Mouse (Mus musculus) macrophage (primary cell): Measurements from ENCODE around the gene Olfr686. TPM values are rescaled to one million over a fixed set of nuclear protein-coding genes. Genes with fewer than 3 reads are reported as not detected.

Experiments
- H3K27ac ChIP-seq: fragments of 350-480 bp; formaldehyde crosslinking; 2 replicates; pipeline ENCODE4 v1.9.0; 2021
- H3K36me3 ChIP-seq: fragments of 350-480 bp; formaldehyde crosslinking; 2 replicates; pipeline ENCODE4 v1.9.0; 2021; ENCODE audit errors: inconsistent target
- H3K4me3 ChIP-seq: fragments of 350-480 bp; formaldehyde crosslinking; 2 replicates; pipeline ENCODE4 v1.9.0; 2021; ENCODE audit errors: inconsistent target
- H3K79me2 ChIP-seq: fragments of 350-480 bp; formaldehyde crosslinking; 2 replicates; pipeline ENCODE4 v1.9.0; 2021; ENCODE audit errors: inconsistent target
- WGBS: methylation state at CpG from one replicate; pipeline ENCODE4 v1.1.7; 2026; ENCODE audit warnings: inconsistent platforms; ENCODE audit not compliant: missing documents; 5-methylcytosine and 5-hydroxymethylcytosine counted together
- polyA plus RNA-seq: library from polyadenylated mRNA; stranded (reverse); fragments of 250-400 nt; gene quantifications from 3 replicates; pipeline ENCODE4 v1.2.4, GENCODE M21; 2018; ENCODE audit warnings: inconsistent platforms
- total RNA-seq, 78 experiments: library from RNA; depleted of rRNA; stranded (reverse); fragments of 250-400 nt; gene quantifications; 1 replicate in 9 of 78; 2 replicates in 24 of 78; 3 replicates in 43 of 78; 4 replicates in 2 of 78; pipeline ENCODE4 v1.2.4; 2018; ENCODE audit warnings: inconsistent platforms in 56 of 78

The Olfr686 gene
- not detected for total RNA-seq (2018; cell fraction: chromatin; rRNA removed)
- not detected for total RNA-seq (2018; cell fraction: cytosol; rRNA removed)
- total RNA-seq (2018; cell fraction: nucleus; rRNA removed): not detected
- not detected in 3 replicates for polyA plus RNA-seq

GRCm38 (mm10) chr7:105207385-105207784 is at the start of gene Olfr686:
Gene Olfr686 (minus strand): TSS chr7:105207485.
- H3K4me3 ChIP-seq: no peak within 1 kb of the TSS

DNA sequence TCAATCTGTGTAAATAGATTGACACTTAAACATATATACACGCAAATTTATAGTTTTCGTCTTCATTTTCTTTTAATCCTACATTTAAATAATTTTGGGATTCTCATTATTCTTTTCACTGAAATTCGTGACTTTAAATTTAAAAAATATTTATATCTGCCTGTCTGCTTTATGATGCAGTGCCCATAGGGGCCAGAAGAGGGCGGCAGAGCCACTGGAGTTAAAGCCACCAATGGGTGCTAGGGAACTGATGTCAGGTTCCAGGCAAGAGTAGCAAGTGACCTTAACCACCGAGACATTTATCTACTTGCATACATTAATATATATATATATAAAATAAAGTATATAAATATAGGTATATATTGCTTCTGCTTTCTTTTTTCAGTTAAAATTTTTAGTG is 49.4 kb upstream of the Olfr686 start:
- Histone ChIP-seq H3K27ac (no peak overlapping the region), H3K79me2 (no peaks in the 10 kb centered on the region), H3K4me3 (no peak overlapping the region), H3K36me3 (no peaks in the 10 kb centered on the region)
- WGBS: 65% methylated on average over 4 of the region's 5 CpGs

More at GRCm38 (mm10) chr7:105207385-105207784, at the start of gene Olfr686:
- H3K79me2 ChIP-seq: no peaks in the 10 kb centered on the region
- no peaks in the 10 kb centered on the region for H3K36me3 ChIP-seq
- no peak within 1 kb of the TSS for H3K27ac ChIP-seq

- H3K36me3 ChIP-seq: no peaks in the 10 kb centered on the region
- 71% methylated on average over 1 of the region's 1 CpGs for WGBS
These were observed 40.9 kb upstream of the Olfr686 start for GRCm38 (mm10) chr7:105248197-105248596.

GRCm38 (mm10) chr7:105247671-105248070 is 40.4 kb upstream of the Olfr686 start:
- 92% methylated on average over 3 of the region's 3 CpGs for WGBS
- Histone ChIP-seq H3K27ac (no peak overlapping the region), H3K4me3 (no peak overlapping the region), H3K79me2 (no peaks in the 10 kb centered on the region), H3K36me3 (no peaks in the 10 kb centered on the region)

More at GRCm38 (mm10) chr7:105248197-105248596, 40.9 kb upstream of the Olfr686 start:
- no peaks in the 10 kb centered on the region for H3K79me2 ChIP-seq
- H3K27ac ChIP-seq: no peak overlapping the region
- no peak overlapping the region for H3K4me3 ChIP-seq

- H3K27ac ChIP-seq: no peak overlapping the region
- no peaks in the 10 kb centered on the region for H3K79me2 ChIP-seq
- H3K36me3 ChIP-seq: no peaks in the 10 kb centered on the region
- 87% methylated on average over 2 of the region's 2 CpGs for WGBS
- H3K4me3 ChIP-seq: no peak overlapping the region
These were observed 22.1 kb upstream of the Olfr686 start for GRCm38 (mm10) chr7:105229386-105229785.

GRCm38 (mm10) chr7:105228138-105228537 is 20.9 kb upstream of the Olfr686 start:
- no peaks in the 10 kb centered on the region for H3K79me2 ChIP-seq
- H3K36me3 ChIP-seq: no peaks in the 10 kb centered on the region
- no peak overlapping the region for H3K27ac ChIP-seq
- no peak overlapping the region for H3K4me3 ChIP-seq
- WGBS: 78% methylated on average over 1 of the region's 1 CpGs

GRCm38 (mm10) chr7:105226703-105227102 is 19.4 kb upstream of the Olfr686 start:
- Histone ChIP-seq H3K36me3 (no peaks in the 10 kb centered on the region), H3K27ac (no peak overlapping the region), H3K79me2 (no peaks in the 10 kb centered on the region), H3K4me3 (no peak overlapping the region)

- no peaks in the 10 kb centered on the region for H3K79me2 ChIP-seq
- H3K36me3 ChIP-seq: no peaks in the 10 kb centered on the region
- no peak overlapping the region for H3K27ac ChIP-seq
- H3K4me3 ChIP-seq: no peak overlapping the region
These were observed 18.8 kb upstream of the Olfr686 start for GRCm38 (mm10) chr7:105226072-105226471.

GRCm38 (mm10) chr7:105218281-105218680 is 11.0 kb upstream of the Olfr686 start:
- H3K79me2 ChIP-seq: no peaks in the 10 kb centered on the region
- no peak overlapping the region for H3K4me3 ChIP-seq
- no peak overlapping the region for H3K27ac ChIP-seq
- WGBS: 96% methylated on average over 4 of the region's 4 CpGs
- no peaks in the 10 kb centered on the region for H3K36me3 ChIP-seq

GRCm38 (mm10) chr7:105214761-105215160 is 7.5 kb upstream of the Olfr686 start:
- 50% methylated on average over 1 of the region's 1 CpGs for WGBS

DNA sequence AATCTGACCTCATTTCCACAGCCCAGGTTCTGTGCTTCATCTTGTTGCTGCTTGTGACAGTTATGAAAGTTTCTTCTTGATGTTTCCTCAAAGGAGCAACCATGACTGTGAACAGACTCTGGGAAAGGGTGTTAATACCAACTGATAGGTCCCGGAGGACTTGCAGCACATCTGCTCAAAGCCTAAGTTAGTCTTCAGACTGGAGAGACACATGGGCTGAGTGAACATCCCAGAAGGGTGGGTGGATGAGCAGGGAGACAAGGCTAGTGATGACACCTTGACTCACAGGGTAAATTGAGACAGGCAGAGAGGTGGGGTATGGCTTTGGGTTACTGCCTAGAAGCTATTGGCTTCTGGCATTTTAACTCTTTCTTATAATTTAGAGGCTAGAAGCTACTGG is 21.4 kb downstream of the Olfr686 start, which contains the start of gene Olfr685:
Gene Olfr685, minus strand, starts transcription at position 101 of the 400 bp plus-strand sequence.
- Histone ChIP-seq H3K79me2 (no peaks in the 10 kb centered on the region), H3K4me3 (no peak within 1 kb of the TSS), H3K36me3 (no peaks in the 10 kb centered on the region), H3K27ac (no peak within 1 kb of the TSS)
- 89% methylated on average over 1 of the region's 1 CpGs for WGBS

More at GRCm38 (mm10) chr7:105214761-105215160, 7.5 kb upstream of the Olfr686 start:
- H3K27ac ChIP-seq: no peak overlapping the region
- no peaks in the 10 kb centered on the region for H3K36me3 ChIP-seq
- H3K4me3 ChIP-seq: no peak overlapping the region
- no peaks in the 10 kb centered on the region for H3K79me2 ChIP-seq

DNA sequence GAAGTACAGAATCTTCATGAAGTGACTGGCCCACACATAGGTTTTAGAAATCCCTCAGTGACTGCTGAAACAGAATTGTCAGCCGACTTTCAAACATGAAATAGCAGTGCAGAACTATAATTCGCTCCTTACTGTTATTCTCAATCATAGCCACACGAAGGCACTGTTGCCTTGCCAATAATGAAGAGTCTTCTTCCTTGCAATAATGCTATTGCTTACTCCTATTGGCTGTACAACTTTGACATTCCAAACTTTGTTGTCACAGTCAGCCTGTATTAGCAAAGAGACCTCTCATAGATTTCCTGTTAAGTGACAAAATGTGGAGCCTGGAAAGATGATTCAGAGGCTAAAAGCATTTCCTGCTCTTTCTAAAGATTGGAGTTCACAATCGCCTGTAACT is 36.5 kb downstream of the Olfr686 start:
- Histone ChIP-seq H3K27ac (no peak overlapping the region), H3K4me3 (no peak overlapping the region), H3K36me3 (no peaks in the 10 kb centered on the region), H3K79me2 (no peaks in the 10 kb centered on the region)
- WGBS: 50% methylated on average over 4 of the region's 4 CpGs

GRCm38 (mm10) chr7:105163553-105163952 is 43.7 kb downstream of the Olfr686 start, which contains the start of gene Olfr684:
Gene Olfr684 (minus strand): TSS chr7:105163653.
- H3K79me2 ChIP-seq: no peaks in the 10 kb centered on the region
- H3K36me3 ChIP-seq: no peaks in the 10 kb centered on the region
- H3K4me3 ChIP-seq: no peak within 1 kb of the TSS
- WGBS: 69% methylated on average over 1 of the region's 1 CpGs
- H3K27ac ChIP-seq: no peak within 1 kb of the TSS
